Mouse (Mus musculus): ENCODE data around the gene Mief1. TPM values are rescaled to one million over a fixed set of nuclear protein-coding genes. Genes with fewer than 3 reads are reported as not detected.

The Mief1 gene
- polyA plus RNA-seq, 1 experiment from 2014 or later: 12.0 TPM

GRCm38 (mm10) chr15:80223751-80224150 lies 10.1 kb upstream of the Mief1 start:
- ATAC-seq: no peak
- WGBS: 90% methylated on average over 7 of the region's 7 CpGs
- H3K9me3 ChIP-seq (ENCODE audit: control insufficient read depth): no peaks in the 10 kb centered on the region
- H3K27me3 ChIP-seq (replicated peaks; ENCODE audit: control insufficient read depth, insufficient read depth, low read length): no peaks in the 10 kb centered on the region
- H3K36me3 ChIP-seq (ENCODE audit: control insufficient read depth, insufficient read depth): no peaks in the 10 kb centered on the region
- no peak overlapping the region for H3K27ac ChIP-seq (ENCODE audit: low read depth, low read length)
- H3K4me3 ChIP-seq (ENCODE audit: low read depth, low read length): no peak overlapping the region
- no peak overlapping the region for H3K9ac ChIP-seq (ENCODE audit: low read depth, low read length)
- H3K4me2 ChIP-seq (replicated peaks; ENCODE audit: low read depth): no peak overlapping the region
- H3K4me1 ChIP-seq (replicated peaks; ENCODE audit: control insufficient read depth, insufficient read depth, low read length): no peaks in the 10 kb centered on the region
- no peak for TF ChIP-seq CTCF (IDR thresholded peaks at IDR 0.05; ENCODE audit: low read depth)

GRCm38 (mm10) chr15:80225208-80225607 lies 8.6 kb upstream of the Mief1 start:
- H3K4me2 ChIP-seq (replicated peaks; ENCODE audit: low read depth): no peak overlapping the region
- peak; percentile 98 for TF ChIP-seq CTCF (IDR thresholded peaks at IDR 0.05; ENCODE audit: low read depth)
- ATAC-seq: peak; percentile 71; the same call in 1 of the 2 replicates
- no peak overlapping the region for H3K4me3 ChIP-seq (ENCODE audit: low read depth, low read length)
- no peaks in the 10 kb centered on the region for H3K4me1 ChIP-seq (replicated peaks; ENCODE audit: control insufficient read depth, insufficient read depth, low read length)
- H3K9ac ChIP-seq (ENCODE audit: low read depth, low read length): no peak overlapping the region
- no peaks in the 10 kb centered on the region for H3K36me3 ChIP-seq (ENCODE audit: control insufficient read depth, insufficient read depth)
- no peaks in the 10 kb centered on the region for H3K9me3 ChIP-seq (ENCODE audit: control insufficient read depth)
- WGBS: 21% methylated on average over 9 of the region's 9 CpGs
- no peaks in the 10 kb centered on the region for H3K27me3 ChIP-seq (replicated peaks; ENCODE audit: control insufficient read depth, insufficient read depth, low read length)
- no peak overlapping the region for H3K27ac ChIP-seq (ENCODE audit: low read depth, low read length)

- 47% methylated on average over 2 of the region's 2 CpGs for WGBS
- no peak overlapping the region for H3K9ac ChIP-seq (ENCODE audit: low read depth, low read length)
- H3K4me1 ChIP-seq (replicated peaks; ENCODE audit: control insufficient read depth, insufficient read depth, low read length): no peaks in the 10 kb centered on the region
- peak; percentile 64 for ATAC-seq
- no peak overlapping the region for H3K4me2 ChIP-seq (replicated peaks; ENCODE audit: low read depth)
- no peak overlapping the region for H3K4me3 ChIP-seq (ENCODE audit: low read depth, low read length)
- H3K27ac ChIP-seq (ENCODE audit: low read depth, low read length): no peak overlapping the region
- no peaks in the 10 kb centered on the region for H3K9me3 ChIP-seq (ENCODE audit: control insufficient read depth)
- H3K36me3 ChIP-seq (ENCODE audit: control insufficient read depth, insufficient read depth): no peaks in the 10 kb centered on the region
- peak; percentile 83 for TF ChIP-seq CTCF (IDR thresholded peaks at IDR 0.05; ENCODE audit: low read depth)
- H3K27me3 ChIP-seq (replicated peaks; ENCODE audit: control insufficient read depth, insufficient read depth, low read length): no peaks in the 10 kb centered on the region
Measured at GRCm38 (mm10) chr15:80225796-80226195, 8.0 kb upstream of the Mief1 start.

- Histone ChIP-seq H3K4me3 (ENCODE audit: low read depth, low read length) (no peak overlapping the region), H3K4me1 (replicated peaks; ENCODE audit: control insufficient read depth, insufficient read depth, low read length) (no peaks in the 10 kb centered on the region), H3K9ac (ENCODE audit: low read depth, low read length) (no peak overlapping the region), H3K27me3 (replicated peaks; ENCODE audit: control insufficient read depth, insufficient read depth, low read length) (no peaks in the 10 kb centered on the region), H3K27ac (ENCODE audit: low read depth, low read length) (no peak overlapping the region), H3K36me3 (ENCODE audit: control insufficient read depth, insufficient read depth) (no peaks in the 10 kb centered on the region), H3K4me2 (replicated peaks; ENCODE audit: low read depth) (no peak overlapping the region), H3K9me3 (ENCODE audit: control insufficient read depth) (no peaks in the 10 kb centered on the region)
- no peak for TF ChIP-seq CTCF (IDR thresholded peaks at IDR 0.05; ENCODE audit: low read depth)
- WGBS: 77% methylated on average over 17 of the region's 17 CpGs
- ATAC-seq: no peak
Measured at GRCm38 (mm10) chr15:80228071-80228800, 5.6 kb upstream of the Mief1 start.

- Histone ChIP-seq H3K9ac (ENCODE audit: low read depth, low read length) (no peak overlapping the region), H3K4me1 (replicated peaks; ENCODE audit: control insufficient read depth, insufficient read depth, low read length) (no peaks in the 10 kb centered on the region; the same call in 1 of the 2 replicates), H3K27ac (ENCODE audit: low read depth, low read length) (no peak overlapping the region), H3K4me3 (ENCODE audit: low read depth, low read length) (no peak overlapping the region), H3K9me3 (ENCODE audit: control insufficient read depth) (no peaks in the 10 kb centered on the region), H3K27me3 (replicated peaks; ENCODE audit: control insufficient read depth, insufficient read depth, low read length) (no peaks in the 10 kb centered on the region), H3K36me3 (ENCODE audit: control insufficient read depth, insufficient read depth) (peaks cover 19% of the 10 kb centered on the region), H3K4me2 (replicated peaks; ENCODE audit: low read depth) (no peak overlapping the region)
- TF ChIP-seq CTCF (IDR thresholded peaks at IDR 0.05; ENCODE audit: low read depth): no peak
- ATAC-seq: no peak
- WGBS: 72% methylated on average over 2 of the region's 2 CpGs
Measured at GRCm38 (mm10) chr15:80232331-80232730, 1.5 kb upstream of the Mief1 start.

GRCm38 (mm10) chr15:80233053-80233452 lies 765 bp upstream of the Mief1 start:
- Histone ChIP-seq H3K4me3 (ENCODE audit: low read depth, low read length) (no peak overlapping the region), H3K27ac (ENCODE audit: low read depth, low read length) (peak overlapping the region; percentile 85), H3K9ac (ENCODE audit: low read depth, low read length) (no peak overlapping the region), H3K27me3 (replicated peaks; ENCODE audit: control insufficient read depth, insufficient read depth, low read length) (no peaks in the 10 kb centered on the region), H3K36me3 (ENCODE audit: control insufficient read depth, insufficient read depth) (peaks cover 24% of the 10 kb centered on the region), H3K9me3 (ENCODE audit: control insufficient read depth) (no peaks in the 10 kb centered on the region), H3K4me1 (replicated peaks; ENCODE audit: control insufficient read depth, insufficient read depth, low read length) (no peaks in the 10 kb centered on the region; the same call in 1 of the 2 replicates), H3K4me2 (replicated peaks; ENCODE audit: low read depth) (no peak overlapping the region)
- 74% methylated on average over 4 of the region's 4 CpGs for WGBS
- no peak for TF ChIP-seq CTCF (IDR thresholded peaks at IDR 0.05; ENCODE audit: low read depth)
- ATAC-seq: no peak

All from intestine, postnatal 0 days (tissue).